Mouse (Mus musculus) layer of hippocampus, adult 11-12 months (tissue): ENCODE measurements around the gene Ube2q2.
"Not testable (repeated sequence)": the region's sequence is repeated elsewhere in the genome, so short reads cannot be mapped to it uniquely, and the experiment has no call there.

Experiments
- DNase-seq: peaks from one replicate; pipeline ENCODE4 v3.0.0; 2022; ENCODE audit warnings: low spot score

Gene Ube2q2

DNA sequence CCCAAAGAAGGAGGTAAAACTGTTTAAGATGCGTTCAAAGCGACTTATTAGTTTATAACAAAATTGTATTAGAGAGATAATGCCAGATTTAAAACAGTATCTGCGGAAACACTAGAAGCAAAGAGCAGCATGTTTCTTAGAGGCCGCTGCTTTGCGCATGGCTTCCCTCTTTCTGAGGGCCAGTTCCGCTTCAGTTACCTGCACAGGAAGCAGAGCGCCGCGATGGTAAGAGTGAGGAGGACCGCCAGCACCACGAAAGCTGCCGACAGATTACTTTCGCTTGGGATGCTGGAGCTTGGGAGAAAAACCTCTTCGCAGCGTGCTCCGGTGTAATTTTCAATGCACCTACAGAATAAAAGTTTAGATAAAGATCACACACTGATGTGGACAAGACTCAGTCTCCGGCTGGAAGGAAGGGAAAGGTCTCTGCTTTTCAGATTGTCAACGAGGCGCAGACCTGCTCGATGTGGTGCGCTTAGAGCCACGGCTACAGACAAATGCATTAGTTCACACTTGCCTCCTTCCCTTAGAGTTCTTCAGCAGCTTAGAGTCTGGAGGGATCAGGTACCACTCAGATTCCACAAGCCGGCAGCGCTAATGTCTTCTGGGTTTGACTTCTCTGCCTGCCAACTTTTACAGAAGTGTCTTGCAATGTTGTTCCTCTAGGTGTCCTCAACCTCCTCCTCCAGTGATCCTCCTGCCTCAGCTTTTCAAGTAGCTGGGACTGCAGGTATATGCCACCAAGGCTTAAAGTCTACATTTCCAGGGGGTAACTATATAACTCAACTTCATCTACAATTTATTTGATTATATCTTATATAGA lies 93.4 kb downstream of the Ube2q2 start:
- no peak for DNase-seq

DNA sequence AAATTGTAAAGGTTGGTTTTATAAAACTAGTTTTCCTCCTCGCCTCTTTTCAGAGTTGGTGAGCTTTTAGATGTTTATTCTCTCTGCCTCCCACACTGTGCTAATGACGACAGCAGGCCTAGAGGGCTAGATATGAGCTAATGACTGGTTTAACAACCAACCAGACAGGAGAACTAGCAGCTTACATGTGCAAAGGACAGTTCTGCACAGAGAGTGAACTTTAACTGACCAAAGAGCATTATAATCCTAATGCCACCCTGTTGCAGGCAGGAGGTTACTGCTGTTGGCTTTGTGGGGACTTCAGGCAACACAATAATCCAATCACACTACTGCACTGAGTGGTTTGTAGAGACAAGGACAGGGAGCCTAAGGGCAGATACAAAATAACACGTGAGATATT lies 94.6 kb downstream of the Ube2q2 start:
- no peak for DNase-seq

DNA sequence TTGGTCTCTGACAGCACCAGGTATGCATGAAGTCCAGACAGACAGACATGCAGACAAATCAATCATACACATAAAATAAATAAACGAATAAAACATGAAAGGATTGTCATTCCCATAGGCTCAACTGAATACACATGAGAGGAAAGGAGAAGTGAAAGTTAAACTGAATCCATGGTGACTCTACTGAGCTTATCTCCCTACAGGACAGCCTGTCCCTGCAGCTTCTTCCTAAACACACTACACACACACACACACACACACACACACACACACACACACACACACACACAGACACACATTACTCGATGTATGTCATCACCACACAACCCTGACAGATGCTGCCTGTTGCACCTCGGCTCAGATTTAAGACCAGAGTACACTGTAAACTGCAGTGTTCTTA lies 95.4 kb downstream of the Ube2q2 start:
- no peak for DNase-seq

DNA sequence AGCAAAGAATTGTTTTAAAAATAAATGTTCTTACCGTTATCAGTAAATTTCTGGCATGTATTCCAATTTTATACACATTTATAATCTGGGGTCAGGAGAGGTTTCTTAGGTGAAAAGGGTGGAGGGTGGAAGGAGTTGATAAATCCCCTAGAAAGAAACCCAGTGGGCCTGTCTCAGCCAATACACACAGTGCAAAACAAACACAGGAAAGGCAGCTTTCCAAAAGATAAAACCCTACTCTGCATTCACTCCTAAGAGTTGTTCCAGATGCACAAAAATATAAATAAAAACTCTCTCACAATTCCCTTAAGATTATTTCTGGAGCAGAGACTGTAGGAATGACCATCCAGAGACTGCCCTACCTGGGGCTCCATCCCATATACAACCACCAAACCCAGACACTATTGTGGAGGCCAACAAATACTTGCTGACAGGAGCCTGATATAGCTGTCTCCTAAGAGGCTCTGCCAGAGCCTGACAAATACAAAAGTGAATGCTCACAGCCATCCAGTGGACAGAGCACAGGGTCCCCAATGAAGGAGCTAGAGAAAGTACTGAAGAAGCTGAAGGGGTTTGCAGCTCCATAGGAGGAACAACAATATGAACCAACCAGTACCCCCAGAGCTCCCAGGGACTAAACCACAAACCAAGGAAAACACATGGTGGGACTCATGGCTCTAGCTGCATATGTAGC lies 96.5 kb downstream of the Ube2q2 start:
- DNase-seq = not testable (repeated sequence)

DNA sequence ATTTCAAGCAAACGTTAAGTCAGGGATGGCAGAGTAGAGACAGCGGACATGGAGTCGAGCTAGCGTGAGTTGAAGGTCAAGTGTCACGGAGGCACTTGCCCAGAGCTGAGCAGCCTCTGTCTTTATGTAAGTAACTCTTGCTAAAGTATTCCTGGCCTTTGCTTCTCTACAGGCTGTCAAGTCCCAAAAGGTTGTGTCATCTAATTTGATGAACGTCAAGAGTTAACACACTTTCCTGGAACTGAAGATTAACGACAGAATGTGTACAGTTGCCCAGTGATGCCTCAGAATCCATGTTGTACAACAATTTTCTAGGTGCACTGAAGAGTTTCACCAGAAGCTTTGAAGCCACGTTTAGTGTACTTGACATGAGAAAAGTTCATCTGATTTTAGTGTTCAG lies 97.8 kb downstream of the Ube2q2 start:
- no peak for DNase-seq

DNA sequence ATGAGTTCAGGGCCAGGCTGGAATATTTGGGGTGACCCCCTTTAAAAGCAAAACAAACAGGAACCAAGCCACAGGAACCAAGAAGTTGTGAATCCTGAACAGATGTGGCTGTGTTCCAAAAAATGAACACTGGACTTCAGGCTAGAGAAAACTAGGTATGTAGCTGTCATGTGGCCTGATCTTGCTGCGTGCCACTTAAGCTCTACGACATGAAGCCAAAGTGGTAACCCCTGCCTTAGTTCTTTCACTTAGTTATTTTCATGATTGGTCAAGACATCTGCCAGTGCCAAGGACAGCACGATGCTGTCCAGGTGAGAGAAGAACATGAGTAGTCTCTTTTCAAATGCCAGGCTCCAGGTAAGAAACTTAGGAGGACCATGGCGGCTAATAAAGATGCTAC lies 98.3 kb downstream of the Ube2q2 start:
- no peak for DNase-seq

DNA sequence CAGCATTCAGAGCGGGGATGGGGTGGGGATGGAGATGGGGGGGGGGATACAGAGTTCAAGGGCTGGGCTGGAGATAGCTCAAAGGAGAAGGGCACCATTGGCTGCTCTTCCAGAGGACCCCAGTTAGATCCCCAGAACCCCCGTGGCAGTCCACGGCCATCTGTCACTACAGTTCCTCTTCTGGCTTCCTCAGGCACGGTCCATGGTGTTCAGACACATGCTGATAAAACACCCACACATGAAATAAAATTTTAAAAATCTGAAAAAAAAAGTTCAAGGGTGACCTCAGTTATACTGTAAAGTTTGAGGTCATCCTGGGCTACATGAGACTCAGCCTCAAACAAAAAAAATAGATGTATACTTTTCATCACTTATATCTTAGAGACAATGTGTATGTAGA lies 99.8 kb downstream of the Ube2q2 start:
- no peak for DNase-seq

DNA sequence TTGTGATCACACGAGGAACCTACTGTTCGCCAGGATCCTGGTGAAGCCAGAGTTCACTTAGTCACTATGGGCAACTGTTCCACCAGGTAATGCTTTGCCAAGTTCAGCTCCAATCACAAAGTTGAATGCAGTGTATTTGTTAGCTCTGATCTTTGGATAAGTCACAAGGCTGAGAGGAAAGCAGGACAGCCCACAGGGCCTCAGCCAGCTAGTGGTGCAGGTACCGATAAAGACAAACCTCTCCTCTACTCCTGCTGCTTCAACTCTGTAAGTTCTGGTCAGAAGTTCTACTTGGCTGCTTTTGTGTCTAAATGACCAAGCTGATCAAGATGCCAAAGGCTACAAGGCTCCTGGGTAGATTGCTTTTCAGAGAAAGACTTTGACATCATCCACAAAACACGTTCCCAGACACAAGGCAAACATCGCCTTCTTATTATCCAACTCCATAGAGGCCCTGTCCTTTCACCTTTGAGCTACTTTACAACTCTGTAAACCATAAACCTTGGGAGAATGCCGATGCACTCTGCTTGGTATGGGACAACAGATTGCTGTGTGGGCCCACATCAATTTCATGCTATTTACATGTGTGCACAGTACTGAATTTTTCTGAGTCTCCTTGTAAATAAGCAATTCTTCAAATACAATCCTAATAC lies 102.1 kb downstream of the Ube2q2 start:
- no peak for DNase-seq

DNA sequence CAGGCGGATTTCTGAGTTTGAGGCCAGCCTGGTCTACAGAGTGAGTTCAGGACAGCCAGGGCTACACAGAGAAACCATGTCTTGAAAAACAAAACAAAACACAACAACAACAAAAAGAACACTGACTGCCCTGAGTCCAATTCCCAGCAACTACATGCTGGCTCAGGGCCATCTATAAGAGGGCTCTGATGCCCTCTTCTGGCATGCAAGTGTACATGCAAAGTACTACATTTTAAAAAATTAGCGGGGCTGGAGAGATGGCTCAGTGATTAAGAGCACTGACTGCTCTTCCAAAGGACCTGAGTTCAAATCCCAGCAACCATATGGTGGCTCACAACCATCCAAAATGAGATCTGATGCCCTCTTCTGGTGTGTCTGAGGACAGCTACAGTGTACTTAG lies 103.4 kb downstream of the Ube2q2 start:
- DNase-seq = not testable (repeated sequence)

DNA sequence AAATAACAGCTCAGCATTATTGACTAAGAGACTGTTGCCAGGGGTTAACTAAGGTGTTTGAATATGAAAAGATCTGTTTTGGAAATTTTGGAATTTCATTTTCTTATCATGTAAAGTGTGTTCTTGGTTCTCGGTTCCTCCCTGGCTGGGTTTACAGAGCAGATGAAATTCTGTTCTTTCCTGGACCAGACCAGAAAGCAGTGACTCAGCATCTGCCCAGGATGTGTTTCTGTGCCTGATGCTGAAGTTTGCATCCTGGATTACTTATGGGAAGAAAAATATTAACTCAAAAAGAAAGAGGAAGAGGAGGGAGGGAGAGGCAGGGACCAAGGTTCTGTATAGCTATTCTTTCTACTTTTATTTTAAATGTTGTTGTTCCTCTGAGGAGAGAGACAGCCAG lies 105.2 kb downstream of the Ube2q2 start:
- DNase-seq = no peak

DNA sequence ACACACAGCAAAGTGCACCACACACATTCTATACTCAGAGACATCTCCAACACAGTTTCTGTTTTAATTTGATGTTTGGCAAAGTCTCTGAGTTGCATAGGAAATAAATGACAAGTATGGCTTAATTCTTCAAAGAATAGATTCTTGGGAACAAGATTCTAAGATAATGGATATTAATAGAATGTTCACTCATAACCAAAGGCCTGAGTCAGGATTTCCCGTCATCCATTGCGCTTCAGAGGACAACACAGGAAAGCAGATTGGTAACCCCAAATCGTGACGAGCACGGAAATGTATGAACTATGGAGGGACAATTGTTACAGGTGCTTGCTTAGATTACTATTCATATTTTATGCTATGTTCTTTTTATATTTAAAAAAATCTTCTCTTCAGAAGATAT lies 106.4 kb downstream of the Ube2q2 start:
- DNase-seq = no peak

DNA sequence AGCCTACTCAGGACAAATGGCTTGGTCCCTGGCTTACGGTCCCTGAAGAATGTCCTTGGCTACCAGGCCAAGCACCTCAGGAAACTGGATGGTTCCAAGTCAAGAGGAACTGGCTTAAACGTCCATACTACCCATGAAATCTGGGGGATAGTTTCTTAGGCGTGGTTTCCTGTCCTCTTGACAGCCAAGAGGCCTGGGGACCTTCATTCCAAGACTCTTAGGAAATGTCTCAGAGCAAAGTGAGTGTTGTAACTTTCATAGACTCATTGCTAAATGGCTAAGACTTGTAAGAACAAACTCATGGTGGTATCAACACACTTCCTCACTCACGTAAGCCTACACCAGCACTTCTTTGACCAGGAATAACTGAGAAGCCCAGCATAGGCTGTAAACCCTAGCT lies 107.0 kb downstream of the Ube2q2 start:
- DNase-seq = no peak

DNA sequence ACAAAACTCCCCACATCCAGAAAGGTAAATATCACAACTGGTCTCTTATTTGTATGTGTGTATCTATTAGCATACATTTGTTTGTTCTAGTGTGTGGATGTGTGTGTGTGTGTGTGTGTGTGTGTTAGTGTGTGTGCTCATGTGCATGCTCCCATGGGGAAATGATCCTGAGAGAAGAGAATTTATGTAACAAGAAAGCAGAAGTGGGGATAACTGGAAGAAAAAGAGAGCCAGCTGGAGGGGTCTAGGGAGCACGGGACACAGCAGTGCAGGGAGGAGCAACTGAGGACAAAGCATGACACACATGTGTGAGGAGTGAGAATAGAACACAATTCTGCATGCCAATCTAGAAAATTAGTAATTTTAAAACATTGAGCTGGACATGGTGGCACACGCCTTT lies 108.5 kb downstream of the Ube2q2 start:
- no peak for DNase-seq
